ENCODE assay signal across 21 mouse cellular contexts in genomic region chr5:138258078-138258477, GRCm38 (mm10). TPM values are rescaled to one million over a fixed set of nuclear protein-coding genes. Genes with fewer than 3 reads are reported as not detected.
DNase-seq lines count a peak whose midpoint lies in the region; ATAC-seq and TF ChIP-seq lines count a peak whose summit lies in the region.
"Had no signal": no experiment of that assay in that cellular context is flagged by ENCODE, and none has a peak within 500 bp of the region (broad histone marks: within the 10 kb centered on the region; RNA-seq: fewer than 3 reads in every experiment).

No protein-coding gene starts in this region.

- no peak for ATAC-seq in liver, embryonic 11.5 days (replicated peaks; ENCODE audit: low FRiP score)
- ATAC-seq in liver, embryonic 12.5 days = no peak
- no peak for ATAC-seq in liver, postnatal 0 days
- ATAC-seq: forebrain, embryonic 16.5 days; inflammation-experienced regulatory T-cells, adult 6 months; intestine, postnatal 0 days had no signal

- H3K27me3 ChIP-seq in liver, embryonic 11.5 days (replicated peaks; ENCODE audit: control insufficient read depth, insufficient read depth, low read length) = no peaks in the 10 kb centered on the region
- no peaks in the 10 kb centered on the region for H3K27me3 ChIP-seq in liver, embryonic 12.5 days (replicated peaks)
- H3K27me3 ChIP-seq in liver, postnatal 0 days (ENCODE audit: insufficient read depth, low read length) = no peaks in the 10 kb centered on the region
- H3K27me3 ChIP-seq: embryonic facial prominence, embryonic 13.5 days; forebrain, embryonic 12.5 days; heart, embryonic 12.5 days; hindbrain, embryonic 15.5 days had no signal

- no peaks in the 10 kb centered on the region for H3K9me3 ChIP-seq in liver, embryonic 11.5 days (ENCODE audit: control insufficient read depth, low read length)
- no peaks in the 10 kb centered on the region for H3K9me3 ChIP-seq in liver, embryonic 12.5 days (replicated peaks)
- no peaks in the 10 kb centered on the region for H3K9me3 ChIP-seq in liver, postnatal 0 days (ENCODE audit: low read length)
- H3K9me3 ChIP-seq: embryonic facial prominence, embryonic 13.5 days; forebrain, embryonic 12.5 days; heart, embryonic 12.5 days; hindbrain, embryonic 15.5 days had no signal

- no peak for TF ChIP-seq CTCF in liver, postnatal 0 days (IDR thresholded peaks at IDR 0.05; ENCODE audit: low read depth)
- no peak for TF ChIP-seq CTCF in lung, adult 2 months (IDR thresholded peaks at IDR 0.05; ENCODE audit: insufficient read depth, low read length)

- intact Hi-C loops in gastrocnemius, postnatal 14 days (cut with DNase I; ENCODE audit: low total_unique reads) = no loop called here

- no peak for TF ChIP-seq EP300 in liver, postnatal 0 days (IDR thresholded peaks at IDR 0.05; ENCODE audit: low read depth)

- DNase-seq in heart, adult 11 months = peak; percentile 85
- no peak for DNase-seq in heart, adult 18-20 months
- DNase-seq in liver, embryonic 11.5 days (ENCODE audit: low spot score) = no peak
- peak; percentile 20 for DNase-seq in R1 (ENCODE audit: low read depth, low spot score)
- no peak for DNase-seq in liver, postnatal 0 days
- no peak for DNase-seq in lung, adult 2 months
- no peak for DNase-seq in gastrocnemius, postnatal 14 days
- DNase-seq: cerebellum, adult 18-20 months; cerebellum, postnatal 14 days; gastrocnemius, postnatal 10 days; heart, postnatal 36 days had no signal

- no peak for TF ChIP-seq POLR2A in lung, adult 2 months (IDR thresholded peaks at IDR 0.05; ENCODE audit: borderline replicate concordance, extremely low read depth, low read depth, low read length)

- peaks cover 21% of the 10 kb centered on the region for H3K36me3 ChIP-seq in liver, embryonic 11.5 days (ENCODE audit: control insufficient read depth, insufficient read depth, low read length)
- peaks cover 50% of the 10 kb centered on the region for H3K36me3 ChIP-seq in liver, embryonic 12.5 days
- H3K36me3 ChIP-seq in liver, postnatal 0 days (replicated peaks; ENCODE audit: insufficient read depth, low read length) = peaks cover 33% of the 10 kb centered on the region

- H3K9ac ChIP-seq in liver, embryonic 11.5 days (ENCODE audit: low read depth, low read length) = 0 out of 2 replicates have a peak overlapping the region, but pooled peaks have one; percentile 5
- no peak overlapping the region for H3K9ac ChIP-seq in liver, embryonic 12.5 days
- 0 out of 2 replicates have a peak overlapping the region, but pooled peaks have one; percentile 6 for H3K9ac ChIP-seq in liver, postnatal 0 days (replicated peaks)
- H3K9ac ChIP-seq: embryonic facial prominence, embryonic 13.5 days; forebrain, embryonic 12.5 days; heart, embryonic 12.5 days; hindbrain, embryonic 15.5 days had no signal

- H3K27ac ChIP-seq in liver, embryonic 11.5 days (ENCODE audit: low read depth, low read length) = no peak overlapping the region
- H3K27ac ChIP-seq in liver, embryonic 12.5 days = no peak overlapping the region
- H3K27ac ChIP-seq in liver, postnatal 0 days (ENCODE audit: low read depth) = peak overlapping the region; percentile 81
- H3K27ac ChIP-seq: embryonic facial prominence, embryonic 13.5 days; forebrain, embryonic 12.5 days; hindbrain, embryonic 15.5 days had no signal

- no peak overlapping the region for H3K4me2 ChIP-seq in liver, embryonic 11.5 days
- H3K4me2 ChIP-seq in liver, embryonic 12.5 days = no peak overlapping the region
- H3K4me2 ChIP-seq in liver, postnatal 0 days (ENCODE audit: low read depth, low read length) = peak overlapping the region; percentile 51
- H3K4me2 ChIP-seq: embryonic facial prominence, embryonic 13.5 days; forebrain, embryonic 12.5 days; heart, embryonic 12.5 days; hindbrain, embryonic 15.5 days had no signal

- H3K4me3 ChIP-seq in liver, embryonic 11.5 days (ENCODE audit: low read depth, low read length) = no peak overlapping the region
- no peak overlapping the region for H3K4me3 ChIP-seq in liver, embryonic 12.5 days
- H3K4me3 ChIP-seq in liver, postnatal 0 days (ENCODE audit: low read depth, low read length) = no peak overlapping the region
- no peak overlapping the region for H3K4me3 ChIP-seq in lung, adult 2 months (replicated peaks; ENCODE audit: extremely low read depth, low read depth, low read length)
- H3K4me3 ChIP-seq: embryonic facial prominence, embryonic 13.5 days; forebrain, embryonic 12.5 days; heart, embryonic 12.5 days; hindbrain, embryonic 15.5 days had no signal

- WGBS in liver, embryonic 11.5 days = 68% methylated on average over 3 of the region's 3 CpGs
- 47% methylated on average over 3 of the region's 3 CpGs for WGBS in liver, embryonic 12.5 days (ENCODE audit: insufficient replicate concordance)
- WGBS in liver, postnatal 0 days (ENCODE audit: insufficient replicate concordance) = 50% methylated on average over 3 of the region's 3 CpGs
- 89% methylated on average over 3 of the region's 3 CpGs for WGBS in lung, adult 2 months

- peaks cover 58% of the 10 kb centered on the region for H3K4me1 ChIP-seq in liver, embryonic 11.5 days (replicated peaks; ENCODE audit: control insufficient read depth, insufficient read depth, low read length)
- peaks cover 81% of the 10 kb centered on the region for H3K4me1 ChIP-seq in liver, embryonic 12.5 days
- H3K4me1 ChIP-seq in liver, postnatal 0 days (ENCODE audit: insufficient read depth) = peaks cover 39% of the 10 kb centered on the region
- peaks cover 14% of the 10 kb centered on the region for H3K4me1 ChIP-seq in lung, adult 2 months (ENCODE audit: control insufficient read depth, insufficient read depth, low read length)

RNA-seq across cellular contexts. Expression of gene Lamtor4, which starts 2.8 kb away (rescaled TPM):
- 10 to 100 TPM; 58.7 to 64.6 TPM for total RNA-seq in heart, adult 18-20 months (2021)
- 40.3 and 49.2 TPM in 2 replicates for polyA plus RNA-seq in liver, embryonic 11.5 days (2014; fragmentation: Nextera tagmentation; extraction: Ambion mirVana)
- polyA plus RNA-seq in liver, embryonic 12.5 days (2016; fragmentation: Nextera tagmentation; extraction: Ambion mirVana) = 31.3 and 31.8 TPM in 2 replicates
- polyA plus RNA-seq in liver, postnatal 0 days (2015; fragmentation: Nextera tagmentation; extraction: Ambion mirVana) = 47.5 and 47.8 TPM in 2 replicates
- polyA plus RNA-seq in lung, adult 2 months (2012; rRNA removed) = 131 and 156 TPM in 2 replicates
- total RNA-seq in gastrocnemius, postnatal 14 days (2021) = 10 to 100 TPM; 52.6 to 60.5 TPM

RNA-seq across cellular contexts. Expression of gene BC037034, which starts 5.8 kb away (rescaled TPM):
- total RNA-seq in heart, adult 18-20 months (2021) = 1 to 10 TPM; 3.2 to 4.2 TPM
- polyA plus RNA-seq in liver, embryonic 11.5 days (2014; fragmentation: Nextera tagmentation; extraction: Ambion mirVana) = 6.8 and 7.2 TPM in 2 replicates
- 8.7 and 8.9 TPM in 2 replicates for polyA plus RNA-seq in liver, embryonic 12.5 days (2016; fragmentation: Nextera tagmentation; extraction: Ambion mirVana)
- 2.3 and 2.4 TPM in 2 replicates for polyA plus RNA-seq in liver, postnatal 0 days (2015; fragmentation: Nextera tagmentation; extraction: Ambion mirVana)
- 49.4 and 50.8 TPM in 2 replicates for polyA plus RNA-seq in lung, adult 2 months (2012; rRNA removed)
- 1 to 10 TPM; 3.4 to 4.6 TPM for total RNA-seq in gastrocnemius, postnatal 14 days (2021)

RNA-seq across cellular contexts. Expression of gene Gal3st4, which starts 14.6 kb away (rescaled TPM):
- total RNA-seq in heart, adult 18-20 months (2021) = under 1 TPM; 0.15 to 0.32 TPM
- polyA plus RNA-seq in liver, embryonic 11.5 days (2014; fragmentation: Nextera tagmentation; extraction: Ambion mirVana) = 0.60 and 0.96 TPM in 2 replicates
- polyA plus RNA-seq in liver, embryonic 12.5 days (2016; fragmentation: Nextera tagmentation; extraction: Ambion mirVana) = 0.18 and 0.32 TPM in 2 replicates
- 0.12 TPM in 1 of 2 replicates, not detected in the other for polyA plus RNA-seq in liver, postnatal 0 days (2015; fragmentation: Nextera tagmentation; extraction: Ambion mirVana)
- polyA plus RNA-seq in lung, adult 2 months (2012; rRNA removed) = 0.74 and 1.5 TPM in 2 replicates
- under 1 TPM; 0.51 to 0.55 TPM for total RNA-seq in gastrocnemius, postnatal 14 days (2021)

RNA-seq across cellular contexts. Expression of gene Gm43720, which starts 21.7 kb away (rescaled TPM):
- not detected for total RNA-seq in heart, adult 18-20 months (2021)
- 0.05 and 0.12 TPM in 2 replicates for polyA plus RNA-seq in liver, embryonic 11.5 days (2014; fragmentation: Nextera tagmentation; extraction: Ambion mirVana)
- polyA plus RNA-seq in liver, embryonic 12.5 days (2016; fragmentation: Nextera tagmentation; extraction: Ambion mirVana) = 0.04 TPM in 1 of 2 replicates, not detected in the other
- polyA plus RNA-seq in liver, postnatal 0 days (2015; fragmentation: Nextera tagmentation; extraction: Ambion mirVana) = not detected in 2 replicates
- polyA plus RNA-seq in lung, adult 2 months (2012; rRNA removed) = 0.01 TPM in 1 of 2 replicates, not detected in the other
- not detected for total RNA-seq in gastrocnemius, postnatal 14 days (2021)
- total RNA-seq: adrenal gland, postnatal 4 days; ES-E14; heart, postnatal 36 days had no signal

RNA-seq across cellular contexts. Expression of gene Gpc2, which starts 21.7 kb away (rescaled TPM):
- total RNA-seq in heart, adult 18-20 months (2021) = under 1 TPM in 1 of 2 experiments, not detected in 1; 0.15 TPM
- polyA plus RNA-seq in liver, embryonic 11.5 days (2014; fragmentation: Nextera tagmentation; extraction: Ambion mirVana) = 1.9 and 2.7 TPM in 2 replicates
- 2.4 and 2.5 TPM in 2 replicates for polyA plus RNA-seq in liver, embryonic 12.5 days (2016; fragmentation: Nextera tagmentation; extraction: Ambion mirVana)
- polyA plus RNA-seq in liver, postnatal 0 days (2015; fragmentation: Nextera tagmentation; extraction: Ambion mirVana) = 0.21 and 0.44 TPM in 2 replicates
- polyA plus RNA-seq in lung, adult 2 months (2012; rRNA removed) = 4.1 and 6.5 TPM in 2 replicates
- total RNA-seq in gastrocnemius, postnatal 14 days (2021) = under 1 TPM; 0.44 to 0.47 TPM

Comparison
In these comparisons a context has a peak if more than half of its experiments do, and no peak if none do; other contexts are left out.
1. DNase-seq: peak in heart, adult 11 months (single experiment) and R1 (single experiment); none in heart, adult 18-20 months (0 of 2), liver, embryonic 11.5 days (single experiment), liver, postnatal 0 days (single experiment), lung, adult 2 months (single experiment) and gastrocnemius, postnatal 14 days (single experiment).